Mouse (Mus musculus) testis, adult 10 weeks (tissue): ENCODE data around the gene St13. TPM values are rescaled to one million over a fixed set of nuclear protein-coding genes. Genes with fewer than 3 reads are reported as not detected.

Source experiments
- polyA plus RNA-seq: library from polyadenylated mRNA; stranded (reverse); fragments of 350-450 nt; fragmentation: Illumina TruSeq; extraction: RNeasy Lipid Tissue Mini Kit (QIAGEN cat#74804); gene quantifications from one replicate; pipeline ENCODE4 v1.2.3, GENCODE M21; 2014; ENCODE audit warnings: low read depth, low replicate concordance

The St13 gene
- 554 TPM for polyA plus RNA-seq

DNA sequence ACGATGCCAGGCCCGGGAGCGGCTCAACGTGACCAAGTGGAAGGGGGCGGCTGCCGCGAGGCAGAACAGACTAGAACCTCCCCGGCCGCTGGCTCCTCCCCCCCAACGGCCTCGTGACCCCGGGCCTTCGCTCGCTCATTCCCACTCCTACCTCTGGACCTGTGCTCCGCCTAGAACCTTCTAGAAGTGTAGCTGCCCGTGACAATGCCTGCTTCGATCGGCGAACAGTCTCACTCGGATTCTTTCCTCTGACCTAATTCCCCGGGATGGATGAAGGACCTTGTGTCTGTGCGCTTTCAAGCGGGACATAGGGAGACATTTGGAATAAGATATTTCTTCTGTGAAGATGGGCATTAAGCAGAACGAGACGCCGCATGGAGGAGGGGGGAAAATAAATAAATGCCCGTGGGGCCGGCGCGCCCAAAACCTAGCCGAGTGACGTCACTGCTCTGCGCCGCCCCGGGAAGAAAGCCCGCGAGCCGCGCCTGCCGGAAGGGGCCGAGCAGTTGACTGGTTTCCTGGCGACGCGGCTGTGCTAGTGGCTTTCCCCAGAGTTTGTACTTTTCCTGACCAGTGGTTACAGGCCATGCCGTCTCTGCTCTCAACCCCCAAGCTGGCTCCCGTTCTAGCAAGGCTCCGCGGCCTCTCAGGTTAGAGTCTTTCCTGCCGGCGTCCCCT lies at the start of gene St13, which contains the start of gene Xpnpep3:
Gene St13 (minus strand): TSS at position 440 of the 678 bp plus-strand sequence.
Gene Xpnpep3 (plus strand): TSS at position 501 of the 678 bp plus-strand sequence.

GRCm38 (mm10) chr15:81408199-81408598 lies 8.3 kb upstream of the St13 start, which contains the start of gene Dnajb7:
Dnajb7 (minus strand) TSS chr15:81408299.

GRCm38 (mm10) chr15:81360345-81361021 lies 39.4 kb downstream of the St13 start, which contains the start of gene Slc25a17:
Slc25a17 (minus strand) TSS chr15:81360812.

Other genes starting within 250 kb of the St13 start
- gene Mrtfa, start 209.3 kb downstream of the St13 start, polyA plus RNA-seq: 2.2 TPM
- gene Mchr1, start 164.6 kb downstream of the St13 start, polyA plus RNA-seq: not detected
- gene Slc25a17, start 39.3 kb downstream of the St13 start, polyA plus RNA-seq: 19.5 TPM
- 14.8 TPM for gene Xpnpep3, start 61 bp upstream of the St13 start, polyA plus RNA-seq
- 474 TPM for gene Dnajb7, start 8.2 kb upstream of the St13 start, polyA plus RNA-seq
- gene Rbx1, start 66.2 kb upstream of the St13 start, polyA plus RNA-seq: 53.6 TPM
- gene Ep300, start 185.3 kb upstream of the St13 start, polyA plus RNA-seq: 54.9 TPM